Mouse (Mus musculus): ENCODE data around the gene Adamts7. TPM values are rescaled to one million over a fixed set of nuclear protein-coding genes. Genes with fewer than 3 reads are reported as not detected.

Adamts7 gene
- polyA plus RNA-seq, 1 experiment from 2014 or later = 19.0 TPM

DNA sequence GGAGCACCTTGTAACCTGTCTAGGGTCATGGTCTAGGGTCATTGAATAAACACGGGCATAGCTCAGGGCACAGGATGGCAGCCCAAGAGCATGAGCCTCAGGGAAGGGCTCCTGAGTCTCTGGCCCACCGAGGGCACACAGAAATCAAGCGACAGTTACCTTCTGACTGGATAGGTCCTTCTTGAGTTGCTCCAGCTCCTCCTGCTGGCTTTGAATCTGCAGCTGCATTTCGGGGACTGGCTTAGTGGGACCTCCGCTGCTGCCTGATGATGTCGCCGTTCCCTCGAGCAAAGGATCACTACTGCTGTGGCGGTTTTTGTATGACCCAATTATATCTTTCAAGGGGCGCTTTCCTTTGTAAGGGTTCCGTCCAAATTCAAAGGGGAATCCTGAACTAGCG is 64.3 kb downstream of the Adamts7 start:
- no peak overlapping the region for H3K4me2 ChIP-seq (replicated peaks)
- no peaks in the 10 kb centered on the region for H3K9me3 ChIP-seq
- H3K9ac ChIP-seq = no peak overlapping the region
- WGBS = 84% methylated on average over 12 of the region's 12 CpGs
- ATAC-seq (ENCODE audit: low FRiP score, low read depth) = 0 out of 2 replicates have a peak, but pooled peaks have one; percentile 7
- no peak overlapping the region for H3K4me3 ChIP-seq
- no peak overlapping the region for H3K27ac ChIP-seq
- no peaks in the 10 kb centered on the region for H3K27me3 ChIP-seq (replicated peaks)
- H3K36me3 ChIP-seq = peaks cover 11% of the 10 kb centered on the region
- no peaks in the 10 kb centered on the region for H3K4me1 ChIP-seq

DNA sequence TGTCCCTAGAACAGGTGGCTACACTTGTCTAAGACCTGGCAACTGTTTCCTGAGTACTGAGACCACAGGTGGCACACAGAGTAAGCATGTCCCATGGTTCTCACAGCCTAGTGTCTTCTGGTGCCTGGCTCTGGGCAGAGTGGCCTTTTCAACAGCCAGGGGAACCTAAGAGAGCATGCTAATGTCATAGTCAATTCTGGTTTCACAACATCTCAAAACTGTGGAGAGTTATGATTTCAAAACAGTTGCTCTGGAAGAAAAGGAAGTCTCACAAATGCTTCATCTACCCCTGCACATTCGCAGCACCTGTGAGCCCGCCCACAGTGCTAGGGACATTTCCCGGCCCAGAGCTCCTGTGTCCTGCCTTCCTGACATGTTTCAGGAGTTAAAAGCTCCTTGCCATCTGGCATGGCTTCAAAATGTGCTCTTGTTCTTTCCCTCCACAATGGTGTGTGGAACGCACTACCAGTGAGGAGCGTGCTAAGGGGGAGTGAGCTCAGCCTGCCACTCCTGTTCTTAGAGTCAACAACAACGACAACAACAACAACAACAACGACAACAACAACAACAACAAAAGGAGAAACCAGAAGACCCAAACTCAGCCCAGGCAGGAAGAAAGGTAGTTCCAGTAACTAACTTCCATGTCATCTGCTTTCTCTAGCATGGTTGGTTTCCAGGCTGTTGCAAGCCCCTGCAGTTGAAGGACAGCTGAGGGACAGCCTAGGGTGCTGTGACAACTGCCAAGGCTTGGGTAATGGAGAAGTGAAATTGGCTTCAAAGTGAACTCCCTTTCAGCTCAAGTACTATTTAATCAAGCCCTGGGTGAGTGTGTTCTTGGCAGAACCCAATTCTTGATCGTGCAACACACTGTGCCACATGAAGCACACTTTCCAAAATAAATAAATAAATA is 70.2 kb downstream of the Adamts7 start:
- no peak for ATAC-seq (ENCODE audit: low FRiP score, low read depth)
- WGBS = 90% methylated on average over 8 of the region's 8 CpGs

DNA sequence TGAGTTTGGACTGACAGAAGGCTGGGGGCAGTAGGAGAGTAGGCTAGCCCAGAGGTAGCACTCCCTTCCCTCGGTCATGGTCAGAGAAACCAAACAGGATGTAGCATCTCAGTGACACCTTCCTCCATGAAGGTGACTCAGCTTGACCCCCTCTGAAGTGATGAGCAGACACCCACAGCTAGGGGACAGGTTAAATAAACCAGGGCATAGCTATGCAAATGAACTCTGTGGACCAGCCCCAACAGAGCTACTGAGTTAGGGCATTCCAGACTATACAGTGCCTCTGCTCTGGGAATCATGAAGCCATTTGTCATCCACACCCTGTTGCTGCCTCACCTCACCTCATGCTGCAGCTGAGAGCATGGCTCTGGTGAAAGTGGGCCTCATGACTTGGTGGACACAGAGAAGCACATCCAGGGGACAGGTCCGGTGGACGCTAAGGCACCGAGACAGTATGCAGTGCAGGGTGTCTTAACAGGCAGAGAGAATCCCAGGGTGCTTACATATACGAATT is 71.1 kb downstream of the Adamts7 start:
- H3K9me3 ChIP-seq = no peaks in the 10 kb centered on the region
- ATAC-seq (ENCODE audit: low FRiP score, low read depth) = no peak
- H3K9ac ChIP-seq = no peak overlapping the region
- no peak overlapping the region for H3K27ac ChIP-seq
- WGBS = 94% methylated on average over 5 of the region's 5 CpGs
- no peak overlapping the region for H3K4me3 ChIP-seq
- no peaks in the 10 kb centered on the region for H3K36me3 ChIP-seq
- no peaks in the 10 kb centered on the region for H3K4me1 ChIP-seq
- no peaks in the 10 kb centered on the region for H3K27me3 ChIP-seq (replicated peaks)
- no peak overlapping the region for H3K4me2 ChIP-seq (replicated peaks)

More for the DNA sequence above, 70.2 kb downstream of the Adamts7 start:
- Histone ChIP-seq H3K4me2 (replicated peaks) (no peak overlapping the region), H3K27me3 (replicated peaks) (no peaks in the 10 kb centered on the region), H3K9ac (no peak overlapping the region), H3K4me3 (no peak overlapping the region), H3K36me3 (no peaks in the 10 kb centered on the region), H3K4me1 (no peaks in the 10 kb centered on the region), H3K27ac (no peak overlapping the region), H3K9me3 (no peaks in the 10 kb centered on the region)

DNA sequence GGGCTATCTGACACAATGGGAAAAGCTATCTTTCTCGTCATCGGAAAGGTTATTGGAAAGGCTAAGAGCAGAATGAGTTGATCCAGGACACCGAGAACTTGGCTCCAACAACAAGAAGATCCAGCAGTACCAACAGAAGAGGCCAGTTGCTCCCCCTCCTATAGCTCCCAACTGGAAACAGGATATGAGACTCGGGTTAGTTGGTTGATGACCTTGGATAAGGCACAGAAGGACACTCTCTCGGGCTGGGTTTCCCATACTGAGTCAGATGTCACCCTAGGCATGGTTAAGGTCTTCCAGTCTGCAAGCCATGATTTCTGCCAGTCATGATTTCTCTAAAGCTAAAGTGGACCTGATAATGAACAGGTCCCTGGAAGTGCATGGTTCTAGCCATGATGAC is 71.9 kb downstream of the Adamts7 start:
- Histone ChIP-seq H3K27me3 (replicated peaks) (no peaks in the 10 kb centered on the region), H3K27ac (no peak overlapping the region), H3K9ac (no peak overlapping the region), H3K4me1 (no peaks in the 10 kb centered on the region), H3K36me3 (no peaks in the 10 kb centered on the region), H3K9me3 (no peaks in the 10 kb centered on the region), H3K4me2 (replicated peaks) (no peak overlapping the region), H3K4me3 (no peak overlapping the region)
- ATAC-seq (ENCODE audit: low FRiP score, low read depth) = no peak
- WGBS = 93% methylated on average over 5 of the region's 5 CpGs

DNA sequence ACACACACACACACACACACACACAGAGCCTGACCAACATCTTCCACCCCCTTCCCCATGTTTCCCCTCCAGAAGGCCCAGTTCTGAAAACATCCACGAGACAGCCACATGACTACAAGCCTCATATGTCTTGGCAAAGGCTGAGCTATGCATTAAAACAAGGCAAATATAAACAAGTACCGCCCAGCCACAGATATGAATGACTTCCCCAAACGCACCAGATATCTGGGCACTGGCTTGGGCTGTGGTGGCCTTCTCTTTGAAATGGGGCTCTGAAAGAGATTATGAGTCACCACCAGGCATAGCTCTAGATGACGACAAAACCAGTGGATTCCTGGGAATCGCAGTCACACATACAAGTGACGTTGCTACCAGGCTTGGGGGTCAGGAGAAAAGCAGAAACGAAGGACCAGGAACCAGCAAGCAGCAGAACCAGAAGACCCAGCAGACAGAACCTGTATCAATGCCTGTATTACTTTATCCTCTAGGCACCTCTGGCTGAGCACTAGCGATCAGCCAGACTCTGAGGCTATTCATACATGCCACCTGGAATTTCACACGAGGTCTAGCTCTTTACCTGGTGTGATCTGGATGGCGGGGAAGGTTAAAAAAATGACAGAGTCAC is 72.5 kb downstream of the Adamts7 start:
- WGBS = 91% methylated on average over 10 of the region's 10 CpGs
- H3K27ac ChIP-seq = no peak overlapping the region
- H3K9me3 ChIP-seq = no peaks in the 10 kb centered on the region
- no peak overlapping the region for H3K9ac ChIP-seq
- no peak overlapping the region for H3K4me2 ChIP-seq (replicated peaks)
- no peaks in the 10 kb centered on the region for H3K27me3 ChIP-seq (replicated peaks)
- H3K36me3 ChIP-seq = no peaks in the 10 kb centered on the region
- ATAC-seq (ENCODE audit: low FRiP score, low read depth) = no peak
- H3K4me3 ChIP-seq = no peak overlapping the region
- H3K4me1 ChIP-seq = no peaks in the 10 kb centered on the region

DNA sequence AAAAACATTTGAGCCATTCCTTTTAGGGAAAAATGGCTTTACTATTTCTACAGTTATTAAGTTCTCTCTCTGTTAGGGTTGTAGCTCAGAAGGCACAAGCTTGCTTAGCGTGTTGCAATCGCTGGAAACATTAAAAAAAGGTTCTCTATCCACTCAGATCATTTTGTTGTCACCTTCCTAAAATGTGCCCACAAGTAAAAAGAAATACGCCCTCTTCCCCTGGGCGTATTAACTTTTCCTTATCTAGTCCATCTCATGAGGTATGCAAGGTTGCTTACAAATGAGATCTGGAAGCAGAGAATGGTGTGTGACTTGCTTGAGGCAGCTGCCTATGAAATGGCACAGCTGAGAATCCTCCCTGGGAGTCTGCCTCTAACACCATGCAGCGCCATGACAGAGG is 73.9 kb downstream of the Adamts7 start:
- 96% methylated on average over 5 of the region's 5 CpGs for WGBS
- Histone ChIP-seq H3K9me3 (no peaks in the 10 kb centered on the region), H3K4me2 (replicated peaks) (no peak overlapping the region), H3K27me3 (replicated peaks) (no peaks in the 10 kb centered on the region), H3K27ac (no peak overlapping the region), H3K36me3 (no peaks in the 10 kb centered on the region), H3K9ac (no peak overlapping the region), H3K4me1 (no peaks in the 10 kb centered on the region), H3K4me3 (no peak overlapping the region)
- ATAC-seq (ENCODE audit: low FRiP score, low read depth) = no peak

DNA sequence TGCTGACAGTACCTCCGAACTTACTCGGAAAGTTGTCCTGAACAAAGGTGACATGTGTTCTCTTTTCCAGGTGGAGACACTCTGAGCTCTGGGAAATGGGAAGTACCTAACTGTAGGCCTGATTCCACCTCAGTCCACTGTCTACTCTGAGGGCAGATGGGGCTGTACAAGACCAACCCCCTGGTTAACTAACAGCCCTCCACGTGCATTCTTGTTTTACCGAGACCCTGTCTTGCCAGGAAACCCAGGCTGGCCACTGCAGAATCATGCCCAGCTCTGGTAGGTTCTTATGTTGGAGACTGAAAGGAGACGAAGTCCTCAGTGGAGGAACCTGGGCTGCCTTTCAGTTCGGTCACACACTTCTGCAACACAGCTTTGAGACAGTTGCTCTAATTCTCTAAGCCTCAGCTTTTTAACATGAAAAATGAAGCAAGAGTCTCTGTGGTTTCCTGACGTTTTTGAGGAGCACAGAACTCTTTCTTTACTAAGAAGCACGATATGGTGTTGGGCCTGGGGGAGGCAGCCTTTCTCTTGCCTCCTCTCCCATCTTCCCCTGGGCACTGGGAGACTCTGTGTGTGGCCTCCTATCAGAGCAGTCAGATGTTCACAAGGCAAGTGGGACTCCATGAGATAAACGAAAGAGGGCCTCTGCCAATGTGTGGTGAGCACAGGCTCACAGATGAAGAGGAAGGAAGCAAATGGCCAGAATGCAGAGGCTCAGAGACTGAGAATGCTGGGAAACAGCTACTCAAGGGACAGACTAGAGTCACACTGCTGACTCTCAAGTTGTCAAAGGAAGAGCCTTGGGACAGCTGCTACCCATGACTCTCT is 74.6 kb downstream of the Adamts7 start:
- no peak overlapping the region for H3K9ac ChIP-seq
- WGBS = 84% methylated on average over 9 of the region's 9 CpGs
- no peak overlapping the region for H3K4me3 ChIP-seq
- no peak overlapping the region for H3K27ac ChIP-seq
- no peak overlapping the region for H3K4me2 ChIP-seq (replicated peaks)
- H3K9me3 ChIP-seq = no peaks in the 10 kb centered on the region
- no peaks in the 10 kb centered on the region for H3K4me1 ChIP-seq
- H3K27me3 ChIP-seq (replicated peaks) = no peaks in the 10 kb centered on the region
- ATAC-seq (ENCODE audit: low FRiP score, low read depth) = no peak
- H3K36me3 ChIP-seq = no peaks in the 10 kb centered on the region

DNA sequence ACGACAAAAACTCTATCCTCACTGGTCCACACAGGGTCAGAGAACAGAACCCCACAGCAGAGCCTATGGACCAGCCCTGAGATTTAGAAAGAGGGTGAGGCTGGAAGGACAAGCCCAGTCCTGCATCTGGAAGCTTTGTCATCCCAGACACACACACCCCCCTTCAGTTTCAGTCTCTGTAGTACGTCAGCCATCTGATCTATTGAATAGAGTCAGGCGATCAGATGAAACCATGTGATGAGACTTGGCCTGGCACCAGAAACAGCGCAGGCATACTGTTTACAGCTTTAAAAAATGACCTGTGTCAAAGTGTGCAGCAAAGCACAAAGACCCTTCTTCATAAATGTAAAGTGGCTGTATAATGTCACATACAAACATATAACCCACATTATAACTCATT is 77.7 kb downstream of the Adamts7 start:
- H3K36me3 ChIP-seq = no peaks in the 10 kb centered on the region
- H3K9me3 ChIP-seq = no peaks in the 10 kb centered on the region
- no peak overlapping the region for H3K9ac ChIP-seq
- ATAC-seq (ENCODE audit: low FRiP score, low read depth) = 0 out of 2 replicates have a peak, but pooled peaks have one; percentile 39
- no peak overlapping the region for H3K4me2 ChIP-seq (replicated peaks)
- no peaks in the 10 kb centered on the region for H3K4me1 ChIP-seq
- H3K27me3 ChIP-seq (replicated peaks) = no peaks in the 10 kb centered on the region
- H3K4me3 ChIP-seq = no peak overlapping the region
- H3K27ac ChIP-seq = no peak overlapping the region
- WGBS = 70% methylated on average over 4 of the region's 4 CpGs

DNA sequence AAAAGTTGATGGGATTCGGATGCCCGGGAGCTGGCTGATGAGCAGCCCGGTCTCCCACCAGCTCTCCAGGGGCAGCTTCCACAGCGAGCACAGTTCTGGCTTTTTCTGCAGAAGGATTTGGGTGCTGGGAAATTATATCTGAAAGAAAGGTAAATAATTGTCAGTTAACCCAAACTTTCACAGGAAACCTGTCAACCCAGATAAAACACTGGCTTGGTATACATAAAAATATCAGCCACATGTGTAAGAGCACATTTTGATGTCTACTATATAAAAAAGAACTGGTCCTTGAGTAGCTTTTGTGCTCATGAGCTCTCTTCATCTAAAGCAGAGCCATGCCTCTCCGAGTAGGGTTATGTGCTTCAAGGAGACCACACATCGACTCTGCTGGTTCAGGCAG is 78.2 kb downstream of the Adamts7 start:
- Histone ChIP-seq H3K4me3 (no peak overlapping the region), H3K9me3 (no peaks in the 10 kb centered on the region), H3K9ac (no peak overlapping the region), H3K27ac (no peak overlapping the region), H3K27me3 (replicated peaks) (no peaks in the 10 kb centered on the region), H3K36me3 (no peaks in the 10 kb centered on the region), H3K4me2 (replicated peaks) (no peak overlapping the region), H3K4me1 (no peaks in the 10 kb centered on the region)
- ATAC-seq (ENCODE audit: low FRiP score, low read depth) = 0 out of 2 replicates have a peak, but pooled peaks have one; percentile 9
- 90% methylated on average over 6 of the region's 6 CpGs for WGBS

DNA sequence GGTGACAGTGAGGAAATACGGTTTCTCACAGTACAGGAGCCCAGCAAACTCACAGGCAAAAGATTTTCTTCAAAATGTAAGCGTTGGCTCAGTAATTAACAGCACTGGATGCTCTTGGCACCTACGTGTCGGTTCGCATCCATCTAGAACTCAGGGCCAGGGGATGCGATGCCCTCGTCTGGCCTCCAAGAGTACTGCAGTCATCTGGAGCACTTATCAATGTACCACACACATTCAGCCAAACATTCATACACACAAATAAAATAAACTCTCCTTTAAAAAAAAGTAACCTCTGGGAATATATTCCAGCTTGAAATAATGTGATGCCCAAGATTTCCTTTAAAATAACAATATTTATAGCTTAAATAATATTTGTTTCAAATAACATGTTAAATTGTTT is 78.7 kb downstream of the Adamts7 start:
- no peak overlapping the region for H3K4me2 ChIP-seq (replicated peaks)

DNA sequence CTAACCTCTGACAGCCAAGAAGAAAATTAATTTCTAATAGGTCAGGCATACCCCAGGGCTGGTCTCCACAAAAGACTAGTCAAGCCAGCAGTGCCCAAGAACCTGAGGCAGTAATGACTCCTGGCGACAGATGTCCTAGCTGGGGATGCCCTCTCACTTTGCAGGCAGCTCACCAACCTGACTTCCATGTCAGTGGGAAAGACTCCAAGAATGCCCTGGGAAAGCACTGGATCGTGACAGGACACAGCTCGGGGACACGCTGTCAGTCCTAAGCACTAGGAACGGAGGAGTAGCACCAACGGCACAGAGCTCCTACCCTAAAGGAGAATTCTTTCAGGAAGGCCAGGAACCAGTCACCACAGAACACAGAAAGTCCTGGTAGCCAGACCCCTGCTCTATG is 79.4 kb downstream of the Adamts7 start:
- Histone ChIP-seq H3K9me3 (no peaks in the 10 kb centered on the region), H3K4me1 (no peaks in the 10 kb centered on the region), H3K4me3 (no peak overlapping the region), H3K4me2 (replicated peaks) (no peak overlapping the region), H3K9ac (no peak overlapping the region), H3K36me3 (0 out of 2 replicates have a peak, but pooled peaks cover 4% of the 10 kb centered on the region), H3K27me3 (replicated peaks) (no peaks in the 10 kb centered on the region), H3K27ac (no peak overlapping the region)
- no peak for ATAC-seq (ENCODE audit: low FRiP score, low read depth)
- WGBS = 96% methylated on average over 6 of the region's 6 CpGs

More for the DNA sequence above, 78.7 kb downstream of the Adamts7 start:
- H3K27me3 ChIP-seq (replicated peaks) = no peaks in the 10 kb centered on the region
- no peaks in the 10 kb centered on the region for H3K9me3 ChIP-seq
- ATAC-seq (ENCODE audit: low FRiP score, low read depth) = no peak
- 63% methylated on average over 7 of the region's 7 CpGs for WGBS
- H3K36me3 ChIP-seq = 0 out of 2 replicates have a peak, but pooled peaks cover under 1% of the 10 kb centered on the region
- no peak overlapping the region for H3K9ac ChIP-seq
- H3K27ac ChIP-seq = no peak overlapping the region
- no peak overlapping the region for H3K4me3 ChIP-seq
- no peaks in the 10 kb centered on the region for H3K4me1 ChIP-seq

DNA sequence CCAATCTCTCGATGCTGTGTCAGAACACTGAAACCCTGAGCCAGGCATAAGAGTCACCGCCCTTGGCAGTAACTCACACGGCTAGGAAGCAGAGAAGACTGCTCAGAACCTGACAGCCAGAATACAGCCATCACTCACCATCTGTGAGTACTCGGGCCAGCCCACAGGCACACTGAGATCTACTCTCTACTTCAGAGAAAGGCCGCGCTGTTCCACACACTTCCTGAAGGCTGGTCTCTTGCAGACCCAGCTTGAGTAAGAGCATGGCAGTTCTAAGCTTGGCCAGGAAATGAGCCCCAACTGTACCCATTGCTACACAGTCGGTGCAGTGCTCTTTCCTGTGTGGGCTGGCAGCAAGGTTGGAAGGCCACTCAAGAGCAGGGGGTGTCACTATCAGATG is 80.0 kb downstream of the Adamts7 start:
- no peak for ATAC-seq (ENCODE audit: low FRiP score, low read depth)
- no peak overlapping the region for H3K27ac ChIP-seq
- H3K4me2 ChIP-seq (replicated peaks) = no peak overlapping the region
- no peaks in the 10 kb centered on the region for H3K4me1 ChIP-seq
- H3K9ac ChIP-seq = no peak overlapping the region
- WGBS = 90% methylated on average over 7 of the region's 7 CpGs
- H3K36me3 ChIP-seq = 0 out of 2 replicates have a peak, but pooled peaks cover 4% of the 10 kb centered on the region
- H3K9me3 ChIP-seq = no peaks in the 10 kb centered on the region
- H3K4me3 ChIP-seq = no peak overlapping the region
- no peaks in the 10 kb centered on the region for H3K27me3 ChIP-seq (replicated peaks)
